ENCODE assay signal across 8 mouse cellular contexts in genomic region chr15:103085831-103086671, GRCm38 (mm10).
DNase-seq lines count a peak whose midpoint lies in the region; ATAC-seq and TF ChIP-seq lines count a peak whose summit lies in the region.

No protein-coding gene starts in this region.

- peak overlapping the region; percentile 43; the same call in 1 of the 2 replicates for H3K9ac ChIP-seq in kidney, embryonic 14.5 days (ENCODE audit: low read depth, low read length)

- peaks cover 20% of the 10 kb centered on the region for H3K4me1 ChIP-seq in kidney, embryonic 14.5 days (ENCODE audit: control insufficient read depth, insufficient read depth, low read length)

- H3K9me3 ChIP-seq in kidney, embryonic 14.5 days (ENCODE audit: control insufficient read depth, low read length), result no peaks in the 10 kb centered on the region

- H3K36me3 ChIP-seq in kidney, embryonic 14.5 days (ENCODE audit: control insufficient read depth, insufficient read depth, low read length), result no peaks in the 10 kb centered on the region

- peak overlapping the region; percentile 66 for H3K4me2 ChIP-seq in kidney, embryonic 14.5 days (replicated peaks; ENCODE audit: low read depth, low read length)

- peaks cover 16% of the 10 kb centered on the region; the same call in 1 of the 2 replicates for H3K27me3 ChIP-seq in kidney, embryonic 14.5 days (ENCODE audit: control insufficient read depth, insufficient read depth, low read length)

- intact Hi-C loops in gastrocnemius, adult 2 months (cut with DNase I), result loop anchor here (5.0 kb wide), 1 partner anchor 39 kb away; no protein-coding TSS in a partner anchor

- H3K27ac ChIP-seq in gastrocnemius, adult 2 months, result peak overlapping the region; percentile 52
- no peak overlapping the region for H3K27ac ChIP-seq in kidney, embryonic 14.5 days (ENCODE audit: low read depth, low read length)

- TF ChIP-seq CTCF in gastrocnemius, adult 2 months (IDR thresholded peaks at IDR 0.05), result no peak

- no peak for ATAC-seq in cerebellum, adult (ENCODE audit: insufficient number of reproducible peaks, low FRiP score, low TSS enrichment)
- ATAC-seq in kidney, embryonic 14.5 days (ENCODE audit: low FRiP score, low TSS enrichment), result peak; percentile 24; the same call in 1 of the 2 replicates
- no peak for ATAC-seq in inflammation-experienced regulatory T-cells, adult 6 months

- H3K4me3 ChIP-seq in gastrocnemius, adult 2 months, result peak overlapping the region; percentile 68
- H3K4me3 ChIP-seq in kidney, embryonic 14.5 days (ENCODE audit: low read length), result peak overlapping the region; percentile 32

- 2% methylated on average over 61 of the region's 61 CpGs for WGBS in kidney, embryonic 14.5 days

- DNase-seq in cerebellum, postnatal 10 days, result peak; percentile 74 to 84
- peak; percentile 49 for DNase-seq in adrenal gland, adult 8-10 months
- DNase-seq in gastrocnemius, adult 2 months, result peak; percentile 73
- peak; percentile 87 for DNase-seq in mesoderm, embryonic 11.5 days (ENCODE audit: low read depth, low spot score)
- no peak for DNase-seq in urinary bladder, postnatal 10 days (ENCODE audit: low spot score)
